26 mouse cellular contexts compared by ENCODE assay signal in the genomic region with DNA sequence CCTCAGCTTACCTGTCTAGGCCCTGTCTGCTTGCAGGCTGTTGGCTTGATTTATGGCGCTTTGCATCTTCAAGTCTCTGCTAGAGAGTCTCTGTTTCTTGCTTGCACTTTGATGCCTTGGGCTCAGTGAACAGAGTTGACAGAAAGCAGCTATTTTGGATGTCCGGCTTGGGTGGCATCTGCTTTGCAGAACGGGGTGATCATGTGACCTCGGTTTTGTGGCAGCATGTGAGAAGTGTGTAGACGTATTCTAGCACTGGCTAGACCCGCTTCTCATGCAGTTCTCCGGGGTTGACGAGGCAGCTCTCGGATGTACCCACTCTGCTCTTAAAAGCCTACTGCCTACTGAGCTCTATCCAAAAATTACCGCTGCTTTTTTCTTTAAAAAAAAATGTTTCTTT. TPM values are rescaled to one million over a fixed set of nuclear protein-coding genes. Genes with fewer than 3 reads are reported as not detected.
A peak's percentile ranks its signal among the peaks of the same experiment; 100 is the strongest.
DNase-seq lines count a peak whose midpoint lies in the region; ATAC-seq lines count a peak whose summit lies in the region.
"Had no signal": no experiment of that assay in that cellular context is flagged by ENCODE, and none has a peak within 500 bp of the region (broad histone marks: within the 10 kb centered on the region; RNA-seq: fewer than 3 reads in every experiment).

No protein-coding gene starts in this region.

- no peak overlapping the region for H3K9ac ChIP-seq in midbrain, embryonic 16.5 days (ENCODE audit: low read depth, low read length)
- H3K9ac ChIP-seq: embryonic facial prominence, embryonic 12.5 days; forebrain, embryonic 13.5 days; forebrain, embryonic 15.5 days; forebrain, postnatal 0 days had no signal

- H3K4me3 ChIP-seq in midbrain, embryonic 16.5 days (ENCODE audit: low read depth, low read length): no peak overlapping the region
- H3K4me3 ChIP-seq: embryonic facial prominence, embryonic 10.5 days; embryonic facial prominence, embryonic 12.5 days; forebrain, embryonic 13.5 days; forebrain, embryonic 15.5 days had no signal

- H3K27ac ChIP-seq in midbrain, embryonic 16.5 days (ENCODE audit: low read length): no peak overlapping the region
- H3K27ac ChIP-seq: embryonic facial prominence, embryonic 10.5 days; embryonic facial prominence, embryonic 12.5 days; forebrain, embryonic 13.5 days; forebrain, embryonic 15.5 days had no signal

- no peaks in the 10 kb centered on the region for H3K27me3 ChIP-seq in midbrain, embryonic 16.5 days (ENCODE audit: control insufficient read depth, insufficient read depth, low read depth, low read length)
- H3K27me3 ChIP-seq: CH12.LX; embryonic facial prominence, embryonic 12.5 days; forebrain, embryonic 15.5 days; Patski had no signal

- 92% methylated on average over 10 of the region's 10 CpGs for WGBS in midbrain, embryonic 16.5 days

- H3K9me3 ChIP-seq in midbrain, embryonic 16.5 days (replicated peaks; ENCODE audit: control insufficient read depth, low read length, poor library complexity, severe bottlenecking): no peaks in the 10 kb centered on the region
- H3K9me3 ChIP-seq: embryonic facial prominence, embryonic 10.5 days; embryonic facial prominence, embryonic 12.5 days; forebrain, embryonic 13.5 days; forebrain, embryonic 15.5 days; G1E had no signal

- DNase-seq in CD4-positive helper T cell, adult 2 months (ENCODE audit: low read depth, low spot score): peak; percentile 21
- peak; percentile 28 for DNase-seq in T-cell, adult 2 months (ENCODE audit: low spot score)
- peak; percentile 58 to 75 for DNase-seq in natural killer cell, adult 2 months (ENCODE audit: low spot score in 2 of 2)
- DNase-seq in embryo, embryonic 9.5 days (ENCODE audit: extremely low spot score): no peak
- DNase-seq in gastrocnemius, postnatal 25 days: no peak
- DNase-seq: adrenal gland, adult 2 months; adrenal gland, postnatal 10 days; adrenal gland, postnatal 25 days; cerebellum, adult 11 months; cerebellum, adult 18-20 months; cerebellum, adult 8-10 months; cerebellum, adult 9-11 months; cerebellum, postnatal 14 days; cerebellum, postnatal 36 days; embryo, embryonic 11 days; forebrain, postnatal 0 days had no signal

- H3K4me2 ChIP-seq in midbrain, embryonic 16.5 days (ENCODE audit: low read length): no peak overlapping the region
- H3K4me2 ChIP-seq: embryonic facial prominence, embryonic 12.5 days; forebrain, embryonic 13.5 days; forebrain, embryonic 15.5 days had no signal

- peaks cover 22% of the 10 kb centered on the region for H3K4me1 ChIP-seq in midbrain, embryonic 16.5 days (ENCODE audit: control insufficient read depth, insufficient read depth, low read length)

- peak; percentile 55 for ATAC-seq in monocyte, adult 5-6 weeks (replicated peaks; ENCODE audit: insufficient number of reproducible peaks, low FRiP score, low TSS enrichment, poor library complexity, severe bottlenecking)
- ATAC-seq in midbrain, embryonic 16.5 days: no peak
- ATAC-seq: CD4-positive, CD25-positive, alpha-beta regulatory T cell, adult 4 months; forebrain, embryonic 13.5 days; forebrain, embryonic 15.5 days; forebrain, postnatal 0 days; Patski had no signal

- no peaks in the 10 kb centered on the region for H3K36me3 ChIP-seq in midbrain, embryonic 16.5 days (ENCODE audit: control insufficient read depth, insufficient read depth, low read length)
- H3K36me3 ChIP-seq: forebrain, embryonic 15.5 days had no signal

RNA-seq across cellular contexts. Expression of a gene that starts 22.9 kb away (rescaled TPM):
- total RNA-seq in monocyte, adult 5-6 weeks (2017): 15.9 to 37.8 TPM (median 20.9 TPM) in 3 replicates
- total RNA-seq in gastrocnemius, postnatal 25 days (2021): 10 to 100 TPM; 29.2 to 29.7 TPM
- polyA plus RNA-seq in midbrain, embryonic 16.5 days (2015; fragmentation: Nextera tagmentation; extraction: Ambion mirVana): 13.1 and 13.2 TPM in 2 replicates

Comparison
In these comparisons a context has a peak if more than half of its experiments do, and no peak if none do; other contexts are left out.
1. DNase-seq: peak in CD4-positive helper T cell, adult 2 months (single experiment), T-cell, adult 2 months (single experiment) and natural killer cell, adult 2 months (2 of 2); none in embryo, embryonic 9.5 days (single experiment) and gastrocnemius, postnatal 25 days (single experiment).